Mouse (Mus musculus) liver, embryonic 11.5 days (tissue): ENCODE measurements around the gene Tll1. TPM values are rescaled to one million over a fixed set of nuclear protein-coding genes. Genes with fewer than 3 reads are reported as not detected.
A peak's percentile ranks its signal among the peaks of the same experiment; 100 is the strongest.

Experiments used
- ATAC-seq: fragments of 200-750 bp; cut with Nextera tagmentation; replicated peaks from 2 replicates; pipeline ENCODE4 v1.8.0; 2017; ENCODE audit warnings: moderate number of reproducible peaks, mild to moderate bottlenecking, moderate TSS enrichment, moderate library complexity; ENCODE audit not compliant: low FRiP score
- DNase-seq: peaks from one replicate; pipeline ENCODE4 v3.0.0-alpha.2; 2017; ENCODE audit warnings: low spot score
- H3K27ac ChIP-seq: fragments of 300-500 bp; sonication (generic); 2 replicates; pipeline ENCODE4 v1.5.1; 2014; ENCODE audit warnings: mild to moderate bottlenecking, low read depth, low read length, control low read depth
- H3K27me3 ChIP-seq: fragments of 300-500 bp; sonication (generic); replicated peaks from 2 replicates; pipeline ENCODE4 v1.6.1; 2014; ENCODE audit warnings: low read length, mixed read lengths; ENCODE audit not compliant: control insufficient read depth, insufficient read depth
- H3K36me3 ChIP-seq: fragments of 300-500 bp; sonication (generic); 2 replicates; pipeline ENCODE4 v1.6.1; 2014; ENCODE audit warnings: mild to moderate bottlenecking, low read length, moderate library complexity, mixed read lengths; ENCODE audit not compliant: control insufficient read depth, insufficient read depth
- H3K4me1 ChIP-seq: fragments of 300-500 bp; sonication (generic); replicated peaks from 2 replicates; pipeline ENCODE4 v1.6.1; 2014; ENCODE audit warnings: low read length, mixed read lengths; ENCODE audit not compliant: control insufficient read depth, insufficient read depth
- H3K4me2 ChIP-seq: fragments of 300-500 bp; sonication (generic); 2 replicates; pipeline ENCODE4 v1.6.1; 2014; ENCODE audit warnings: mild to moderate bottlenecking, control low read depth, moderate library complexity
- H3K4me3 ChIP-seq: fragments of 300-500 bp; sonication (generic); 2 replicates; pipeline ENCODE4 v1.5.1; 2014; ENCODE audit warnings: low read depth, low read length, control low read depth
- H3K9ac ChIP-seq: fragments of 300-500 bp; sonication (generic); 2 replicates; pipeline ENCODE4 v1.6.1; 2014; ENCODE audit warnings: low read depth, low read length, control low read depth
- H3K9me3 ChIP-seq: fragments of 300-500 bp; sonication (generic); 2 replicates; pipeline ENCODE4 v1.6.1; 2016; ENCODE audit warnings: low read length, inconsistent platforms, mixed read lengths; ENCODE audit not compliant: control insufficient read depth
- WGBS: fragments of 180-500 bp; shearing (Covaris S2); extraction: QIAGEN DNeasy Blood & Tissue Kit; methylation state at CpG from one replicate; pipeline ENCODE4 v1.1.7; 2014; 5-methylcytosine and 5-hydroxymethylcytosine counted together
- polyA plus RNA-seq: library from polyadenylated mRNA; unstranded; fragments of >200 nt; fragmentation: Nextera tagmentation; extraction: Ambion mirVana; gene quantifications from 2 replicates; pipeline ENCODE4 v1.2.1, GENCODE M21; 2014

The Tll1 gene
- polyA plus RNA-seq, 1 experiment from 2014 or later = 0.77 TPM

- DNase-seq (peak; percentile 35), ATAC-seq (no peak)
- H3K9ac ChIP-seq = no peak overlapping the region
- no peaks in the 10 kb centered on the region for H3K36me3 ChIP-seq
- H3K4me1 ChIP-seq = no peaks in the 10 kb centered on the region
- under 1% methylated on average over 19 of the region's 19 CpGs for WGBS
- H3K9me3 ChIP-seq = no peaks in the 10 kb centered on the region
- no peak overlapping the region for H3K27ac ChIP-seq
- H3K4me2 ChIP-seq = peak overlapping the region; percentile 89
- H3K4me3 ChIP-seq = peak overlapping the region; percentile 58
- peaks cover 29% of the 10 kb centered on the region for H3K27me3 ChIP-seq
Observed at GRCm38 (mm10) chr8:64204801-64205311, 1.2 kb downstream of the Tll1 start.

DNA sequence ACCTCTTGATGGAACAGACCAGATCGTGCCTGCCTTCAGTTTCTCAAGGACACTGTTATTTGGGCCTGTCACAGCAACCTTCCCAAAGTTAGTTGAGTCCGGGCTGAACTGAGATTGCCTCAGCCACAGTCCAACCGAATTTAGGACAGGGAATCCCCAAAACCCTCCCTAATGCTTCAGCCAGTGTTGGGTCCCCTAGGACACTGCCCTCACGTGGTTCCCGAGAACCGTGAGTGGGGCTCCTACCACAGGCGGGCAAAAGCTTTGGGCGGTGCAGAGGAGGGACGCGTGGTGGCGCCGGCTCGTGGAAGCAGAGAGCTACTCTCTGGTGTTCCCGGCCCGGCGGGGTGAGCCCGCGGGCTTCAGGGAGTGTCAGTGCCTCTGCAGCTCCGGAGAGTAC is 1.9 kb downstream of the Tll1 start:
- WGBS = 3% methylated on average over 19 of the region's 19 CpGs
- peak; percentile 37 for DNase-seq
- no peaks in the 10 kb centered on the region for H3K4me1 ChIP-seq
- H3K4me3 ChIP-seq = no peak overlapping the region
- H3K27ac ChIP-seq = no peak overlapping the region
- H3K36me3 ChIP-seq = no peaks in the 10 kb centered on the region
- peak overlapping the region; percentile 89 for H3K4me2 ChIP-seq
- ATAC-seq = no peak; the same call in 1 of the 2 replicates
- no peak overlapping the region for H3K9ac ChIP-seq
- peaks cover 29% of the 10 kb centered on the region for H3K27me3 ChIP-seq
- no peaks in the 10 kb centered on the region for H3K9me3 ChIP-seq

DNA sequence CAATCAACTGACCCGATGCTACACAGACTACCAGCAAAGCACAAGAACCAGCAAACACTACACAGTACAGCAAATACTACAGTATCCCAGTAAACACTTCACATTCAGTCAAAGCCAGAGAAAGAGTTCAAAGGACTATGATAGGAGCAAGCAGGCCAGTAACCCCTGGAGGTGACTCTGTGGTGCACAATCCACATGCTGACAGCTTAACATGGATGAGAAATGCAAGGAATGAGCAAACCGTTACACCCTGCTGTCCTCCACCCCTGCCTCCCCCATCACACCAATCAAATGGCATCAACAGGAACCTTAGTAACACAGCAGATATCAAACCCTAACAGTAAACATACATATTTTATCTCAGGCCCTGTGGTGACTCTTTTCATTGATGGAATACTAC is 7.7 kb downstream of the Tll1 start:
- no peaks in the 10 kb centered on the region for H3K4me1 ChIP-seq
- no peak overlapping the region for H3K27ac ChIP-seq
- H3K4me2 ChIP-seq = no peak overlapping the region
- no peak overlapping the region for H3K4me3 ChIP-seq
- no peak for DNase-seq
- H3K9ac ChIP-seq = no peak overlapping the region
- no peak for ATAC-seq
- no peaks in the 10 kb centered on the region for H3K27me3 ChIP-seq
- 78% methylated on average over 2 of the region's 2 CpGs for WGBS
- no peaks in the 10 kb centered on the region for H3K36me3 ChIP-seq
- H3K9me3 ChIP-seq = no peaks in the 10 kb centered on the region

DNA sequence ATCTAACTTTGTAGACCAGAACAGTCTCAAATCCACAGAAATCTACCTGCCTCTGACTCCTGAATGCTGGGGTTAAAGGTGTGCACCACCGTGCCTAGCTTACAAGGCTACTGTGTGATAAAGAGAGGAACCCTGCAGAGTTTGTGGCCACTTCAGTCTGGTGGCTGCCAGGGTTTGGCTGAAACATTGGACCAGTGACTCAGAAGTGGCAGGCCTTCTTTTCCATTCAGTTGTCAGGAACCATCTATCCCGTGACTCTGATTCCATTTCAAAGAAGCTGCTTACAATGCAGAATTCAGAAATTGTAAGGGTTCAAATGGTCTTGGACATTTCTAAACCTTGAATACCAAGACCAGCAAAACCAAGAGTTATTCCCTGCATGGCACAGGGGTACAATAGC is 12.7 kb downstream of the Tll1 start:
- 75% methylated on average over 2 of the region's 2 CpGs for WGBS
- H3K4me3 ChIP-seq = no peak overlapping the region
- no peaks in the 10 kb centered on the region for H3K4me1 ChIP-seq
- no peaks in the 10 kb centered on the region for H3K9me3 ChIP-seq
- no peak overlapping the region for H3K27ac ChIP-seq
- no peaks in the 10 kb centered on the region for H3K27me3 ChIP-seq
- ATAC-seq (no peak), DNase-seq (no peak)
- no peaks in the 10 kb centered on the region for H3K36me3 ChIP-seq
- no peak overlapping the region for H3K4me2 ChIP-seq
- no peak overlapping the region for H3K9ac ChIP-seq

DNA sequence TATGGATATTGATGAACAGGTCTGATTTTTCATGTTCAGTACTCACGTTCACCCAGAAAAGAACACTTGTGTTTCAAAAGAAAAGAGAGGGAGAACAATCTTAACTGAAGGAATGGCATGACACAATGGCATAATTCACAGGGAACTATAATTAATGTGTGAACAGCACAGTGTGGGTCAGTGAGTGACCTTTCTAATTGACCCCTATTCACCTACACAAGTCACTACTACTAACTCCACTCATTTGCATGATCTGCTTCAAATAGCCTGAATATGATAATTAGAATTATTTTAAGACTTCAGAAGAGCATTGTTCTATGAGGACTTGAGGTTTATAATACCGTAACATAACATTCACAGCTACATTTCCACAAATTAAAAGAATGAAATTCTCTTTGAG is 18.2 kb downstream of the Tll1 start:
- WGBS = 84% methylated on average over 2 of the region's 2 CpGs
- H3K4me2 ChIP-seq = no peak overlapping the region
- no peaks in the 10 kb centered on the region for H3K9me3 ChIP-seq
- H3K27me3 ChIP-seq = no peaks in the 10 kb centered on the region
- H3K4me1 ChIP-seq = no peaks in the 10 kb centered on the region
- H3K27ac ChIP-seq = no peak overlapping the region
- DNase-seq (no peak), ATAC-seq (no peak)
- no peak overlapping the region for H3K4me3 ChIP-seq
- no peak overlapping the region for H3K9ac ChIP-seq
- no peaks in the 10 kb centered on the region for H3K36me3 ChIP-seq

DNA sequence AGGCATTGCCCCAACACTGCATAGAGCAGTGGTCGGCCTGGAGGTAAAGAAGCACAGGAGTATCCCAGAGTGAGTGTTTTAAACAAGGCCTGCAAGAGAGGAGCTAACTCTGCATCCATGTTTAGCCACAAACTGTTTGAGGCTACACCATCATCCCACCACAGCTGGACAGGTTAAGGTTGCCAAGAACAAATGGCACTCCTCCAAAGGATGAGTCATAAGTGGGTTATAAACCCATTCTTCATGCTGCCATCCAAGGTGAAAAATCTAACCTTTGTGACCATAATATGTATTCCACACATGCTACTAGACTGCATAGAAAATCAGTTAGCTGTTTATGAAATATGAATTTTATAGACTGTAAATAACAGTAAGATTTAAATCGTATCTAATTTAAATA is 29.1 kb downstream of the Tll1 start:
- ATAC-seq (no peak), DNase-seq (no peak)
- no peaks in the 10 kb centered on the region for H3K4me1 ChIP-seq
- no peak overlapping the region for H3K4me2 ChIP-seq
- no peak overlapping the region for H3K9ac ChIP-seq
- H3K36me3 ChIP-seq = no peaks in the 10 kb centered on the region
- WGBS = 83% methylated on average over 2 of the region's 2 CpGs
- no peaks in the 10 kb centered on the region for H3K9me3 ChIP-seq
- H3K27me3 ChIP-seq = no peaks in the 10 kb centered on the region
- no peak overlapping the region for H3K27ac ChIP-seq
- no peak overlapping the region for H3K4me3 ChIP-seq

GRCm38 (mm10) chr8:64174916-64175315 is 31.2 kb downstream of the Tll1 start:
- ATAC-seq (no peak), DNase-seq (no peak)
- no peak overlapping the region for H3K4me2 ChIP-seq
- H3K4me3 ChIP-seq = no peak overlapping the region
- H3K4me1 ChIP-seq = no peaks in the 10 kb centered on the region
- no peak overlapping the region for H3K9ac ChIP-seq
- H3K27me3 ChIP-seq = no peaks in the 10 kb centered on the region
- H3K27ac ChIP-seq = no peak overlapping the region
- H3K9me3 ChIP-seq = no peaks in the 10 kb centered on the region
- no peaks in the 10 kb centered on the region for H3K36me3 ChIP-seq
- WGBS = 72% methylated on average over 3 of the region's 3 CpGs

DNA sequence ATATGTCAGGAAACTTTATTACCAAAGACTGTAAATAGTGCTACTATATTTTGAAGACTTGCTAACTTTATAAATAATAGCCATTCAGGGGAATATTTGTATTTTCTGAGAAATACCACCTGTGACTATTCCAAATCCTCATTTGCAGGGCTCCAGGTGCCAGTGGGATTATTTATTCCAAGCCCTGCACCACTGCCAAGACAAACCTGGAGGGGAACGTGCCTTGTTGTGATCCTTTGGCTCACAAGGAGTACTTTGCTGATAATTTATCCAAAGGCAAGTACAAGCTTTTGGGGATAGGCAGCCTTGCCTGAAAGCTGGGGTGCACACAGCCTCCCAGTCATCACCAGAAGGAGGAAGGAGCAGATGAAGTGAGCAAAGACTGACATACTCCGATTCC is 32.3 kb downstream of the Tll1 start:
- 78% methylated on average over 2 of the region's 2 CpGs for WGBS
- Histone ChIP-seq H3K9ac (no peak overlapping the region), H3K27ac (no peak overlapping the region), H3K4me2 (no peak overlapping the region), H3K4me1 (no peaks in the 10 kb centered on the region), H3K36me3 (no peaks in the 10 kb centered on the region), H3K27me3 (no peaks in the 10 kb centered on the region), H3K9me3 (no peaks in the 10 kb centered on the region), H3K4me3 (no peak overlapping the region)
- DNase-seq (no peak), ATAC-seq (no peak)

DNA sequence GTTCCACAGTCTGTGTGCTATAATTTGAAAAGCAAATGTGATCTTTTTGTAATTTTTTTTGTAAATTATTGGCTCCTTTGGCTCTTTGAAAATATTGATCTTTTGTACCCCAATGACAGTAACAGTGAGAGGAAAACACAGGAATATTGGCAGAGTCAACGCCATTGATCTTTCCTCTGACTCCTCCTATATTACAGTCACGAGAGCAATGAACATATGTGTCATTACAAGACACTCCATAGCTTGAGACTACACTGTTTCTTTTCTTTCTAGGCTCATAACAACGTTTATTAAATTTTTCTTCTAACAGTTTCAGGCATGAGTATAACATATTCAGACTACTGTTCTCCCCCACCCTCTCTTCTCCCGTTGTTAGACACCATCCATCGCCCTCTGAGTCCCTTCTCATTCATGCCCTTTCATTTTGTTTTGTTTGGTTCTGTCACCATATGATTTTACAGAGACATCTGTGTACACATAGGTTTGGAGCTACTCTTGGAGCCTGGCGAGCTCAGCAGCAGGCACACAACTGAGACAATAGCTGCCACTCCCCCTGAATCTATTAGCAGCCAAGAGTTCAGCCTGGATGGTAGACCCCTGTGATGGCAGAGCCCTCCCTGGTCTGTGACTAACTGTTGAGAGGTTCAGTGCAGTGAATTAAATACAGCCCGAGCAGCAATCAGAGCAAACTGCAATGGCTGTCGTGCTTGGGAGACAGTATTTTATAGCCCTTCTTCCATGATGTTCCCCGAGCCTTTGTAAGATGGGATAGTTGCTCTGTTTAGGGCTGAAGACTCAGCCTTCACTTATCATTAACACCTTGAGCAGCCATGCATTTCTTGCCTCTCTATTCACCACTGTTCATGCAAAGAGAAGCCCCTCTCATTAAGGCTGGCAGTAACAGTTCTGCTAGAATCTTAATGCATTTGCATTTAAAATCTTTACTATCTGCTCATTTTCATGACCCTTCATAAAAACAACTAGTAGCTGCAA is 52.9 kb downstream of the Tll1 start:
- WGBS = 65% methylated on average over 9 of the region's 9 CpGs
- Histone ChIP-seq H3K4me3 (no peak overlapping the region), H3K9me3 (no peaks in the 10 kb centered on the region), H3K27ac (no peak overlapping the region), H3K4me1 (no peaks in the 10 kb centered on the region), H3K4me2 (no peak overlapping the region), H3K36me3 (no peaks in the 10 kb centered on the region), H3K9ac (no peak overlapping the region), H3K27me3 (no peaks in the 10 kb centered on the region)
- ATAC-seq (no peak), DNase-seq (no peak)
